ENCODE assay signal across 13 mouse cellular contexts in genomic region chr5:124062037-124062824, GRCm38 (mm10). TPM values are rescaled to one million over a fixed set of nuclear protein-coding genes. Genes with fewer than 3 reads are reported as not detected.
DNase-seq lines count a peak whose midpoint lies in the region; ATAC-seq and TF ChIP-seq lines count a peak whose summit lies in the region.
"Had no signal": no experiment of that assay in that cellular context is flagged by ENCODE, and none has a peak within 500 bp of the region (broad histone marks: within the 10 kb centered on the region; RNA-seq: fewer than 3 reads in every experiment).

No protein-coding gene starts in this region.

- H3K4me1 ChIP-seq in heart, postnatal 0 days (ENCODE audit: control insufficient read depth, insufficient read depth), result 0 out of 2 replicates have a peak, but pooled peaks cover 4% of the 10 kb centered on the region
- no peaks in the 10 kb centered on the region for H3K4me1 ChIP-seq in lung, postnatal 0 days (ENCODE audit: insufficient read depth, low read depth, low read length)
- H3K4me1 ChIP-seq in forebrain, embryonic 16.5 days (replicated peaks; ENCODE audit: control insufficient read depth, insufficient read depth, low read length), result peaks cover 8% of the 10 kb centered on the region
- H3K4me1 ChIP-seq: limb, embryonic 12.5 days had no signal

- DNase-seq in cerebellum, postnatal 14 days, result peak; percentile 36 to 52
- no peak for DNase-seq in cerebellum, postnatal 36 days
- no peak for DNase-seq in heart, postnatal 0 days (ENCODE audit: low spot score)
- no peak for DNase-seq in heart, adult 9 months (ENCODE audit: low spot score in 2 of 2)
- DNase-seq in lung, postnatal 0 days (ENCODE audit: low spot score), result no peak
- no peak for DNase-seq in lung, adult 18-20 months
- DNase-seq in kidney, postnatal 25 days, result no peak
- DNase-seq: lung, embryonic 14.5 days; thymus, postnatal 36 days had no signal

- no peak overlapping the region for H3K4me3 ChIP-seq in heart, postnatal 0 days (ENCODE audit: low read depth, low read length)
- no peak overlapping the region for H3K4me3 ChIP-seq in lung, postnatal 0 days (ENCODE audit: low read depth, low read length)
- no peak overlapping the region for H3K4me3 ChIP-seq in forebrain, embryonic 16.5 days (replicated peaks; ENCODE audit: low read length)
- H3K4me3 ChIP-seq: hindbrain, embryonic 15.5 days; kidney, embryonic 15.5 days; limb, embryonic 12.5 days had no signal

- peak; percentile 2; the same call in 1 of the 2 replicates for TF ChIP-seq CTCF in heart, postnatal 0 days (IDR thresholded peaks at IDR 0.05; ENCODE audit: low read depth)
- peak; percentile 8; the same call in 1 of the 2 replicates for TF ChIP-seq CTCF in lung, postnatal 0 days (IDR thresholded peaks at IDR 0.05)

- H3K9ac ChIP-seq in heart, postnatal 0 days (replicated peaks; ENCODE audit: low read depth, low read length), result no peak overlapping the region
- H3K9ac ChIP-seq in lung, postnatal 0 days (replicated peaks; ENCODE audit: low read depth), result no peak overlapping the region
- H3K9ac ChIP-seq in forebrain, embryonic 16.5 days (replicated peaks; ENCODE audit: low read depth, low read length), result no peak overlapping the region
- H3K9ac ChIP-seq: hindbrain, embryonic 15.5 days; kidney, embryonic 15.5 days; limb, embryonic 12.5 days; lung, embryonic 14.5 days had no signal

- H3K27me3 ChIP-seq in heart, postnatal 0 days (ENCODE audit: control insufficient read depth, insufficient read depth, low read length), result no peaks in the 10 kb centered on the region
- no peaks in the 10 kb centered on the region for H3K27me3 ChIP-seq in lung, postnatal 0 days (replicated peaks; ENCODE audit: insufficient read depth, low read length)
- H3K27me3 ChIP-seq in forebrain, embryonic 16.5 days (replicated peaks; ENCODE audit: control insufficient read depth, insufficient read depth, low read length), result no peaks in the 10 kb centered on the region
- H3K27me3 ChIP-seq: hindbrain, embryonic 15.5 days; kidney, embryonic 15.5 days; limb, embryonic 12.5 days had no signal

- H3K4me2 ChIP-seq in heart, postnatal 0 days (ENCODE audit: low read depth, low read length), result no peak overlapping the region
- no peak overlapping the region for H3K4me2 ChIP-seq in lung, postnatal 0 days (replicated peaks; ENCODE audit: low read depth, low read length)
- H3K4me2 ChIP-seq in forebrain, embryonic 16.5 days (ENCODE audit: low read length), result no peak overlapping the region
- H3K4me2 ChIP-seq: hindbrain, embryonic 15.5 days; kidney, embryonic 15.5 days; limb, embryonic 12.5 days; lung, embryonic 14.5 days had no signal

- H3K9me3 ChIP-seq in heart, postnatal 0 days (replicated peaks; ENCODE audit: control insufficient read depth, low read length), result no peaks in the 10 kb centered on the region
- no peaks in the 10 kb centered on the region for H3K9me3 ChIP-seq in lung, postnatal 0 days (ENCODE audit: low read length)
- no peaks in the 10 kb centered on the region for H3K9me3 ChIP-seq in forebrain, embryonic 16.5 days (ENCODE audit: control insufficient read depth, low read length)
- H3K9me3 ChIP-seq: hindbrain, embryonic 15.5 days; kidney, embryonic 15.5 days; limb, embryonic 12.5 days had no signal

- ATAC-seq in heart, postnatal 0 days (ENCODE audit: insufficient read depth, low read depth), result peak; percentile 27; the same call in 1 of the 2 replicates
- ATAC-seq in lung, postnatal 0 days, result no peak
- ATAC-seq in forebrain, embryonic 16.5 days, result no peak

- TF ChIP-seq EP300 in heart, postnatal 0 days (IDR thresholded peaks at IDR 0.05; ENCODE audit: low read depth), result no peak
- TF ChIP-seq EP300 in lung, postnatal 0 days (IDR thresholded peaks at IDR 0.05), result no peak

- no peak overlapping the region for H3K27ac ChIP-seq in heart, postnatal 0 days (ENCODE audit: low read depth)
- no peak overlapping the region for H3K27ac ChIP-seq in lung, postnatal 0 days (ENCODE audit: low read length)
- H3K27ac ChIP-seq in forebrain, embryonic 16.5 days (ENCODE audit: low read length), result peak overlapping the region; percentile 53; the same call in 1 of the 2 replicates
- H3K27ac ChIP-seq: hindbrain, embryonic 15.5 days; kidney, embryonic 15.5 days; limb, embryonic 12.5 days had no signal

- WGBS in heart, postnatal 0 days, result 72% methylated on average over 12 of the region's 12 CpGs
- 65% methylated on average over 12 of the region's 12 CpGs for WGBS in lung, postnatal 0 days
- WGBS in forebrain, embryonic 16.5 days, result 66% methylated on average over 12 of the region's 12 CpGs

- H3K36me3 ChIP-seq in heart, postnatal 0 days (replicated peaks; ENCODE audit: control insufficient read depth, insufficient read depth, low read length), result no peaks in the 10 kb centered on the region
- H3K36me3 ChIP-seq in lung, postnatal 0 days (ENCODE audit: insufficient read depth, low read length), result no peaks in the 10 kb centered on the region
- no peaks in the 10 kb centered on the region for H3K36me3 ChIP-seq in forebrain, embryonic 16.5 days (ENCODE audit: control insufficient read depth, insufficient read depth)
- H3K36me3 ChIP-seq: hindbrain, embryonic 15.5 days; kidney, embryonic 15.5 days; limb, embryonic 12.5 days had no signal

RNA-seq across cellular contexts. Expression of gene Vps37b, which starts 30.2 kb away (rescaled TPM):
- total RNA-seq in heart, postnatal 0 days (2014; rRNA removed; ENCODE audit: low replicate concordance), result 51.4 and 59.6 TPM in 2 replicates
- polyA plus RNA-seq in heart, postnatal 0 days (2015; fragmentation: Nextera tagmentation; extraction: Ambion mirVana), result 44.5 and 55.7 TPM in 2 replicates
- polyA plus RNA-seq in lung, postnatal 0 days (2015; fragmentation: Nextera tagmentation; extraction: Ambion mirVana), result 28.5 and 31.0 TPM in 2 replicates
- 104 and 112 TPM in 2 replicates for polyA plus RNA-seq in forebrain, embryonic 16.5 days (2015; fragmentation: Nextera tagmentation; extraction: Ambion mirVana)

RNA-seq across cellular contexts. Expression of gene Abcb9, which starts 33.4 kb away (rescaled TPM):
- 1.8 and 5.4 TPM in 2 replicates for total RNA-seq in heart, postnatal 0 days (2014; rRNA removed; ENCODE audit: low replicate concordance)
- 2.3 and 3.0 TPM in 2 replicates for polyA plus RNA-seq in heart, postnatal 0 days (2015; fragmentation: Nextera tagmentation; extraction: Ambion mirVana)
- 2.6 and 3.1 TPM in 2 replicates for polyA plus RNA-seq in lung, postnatal 0 days (2015; fragmentation: Nextera tagmentation; extraction: Ambion mirVana)
- polyA plus RNA-seq in forebrain, embryonic 16.5 days (2015; fragmentation: Nextera tagmentation; extraction: Ambion mirVana), result 11.3 and 13.4 TPM in 2 replicates

RNA-seq across cellular contexts. Expression of gene Ogfod2, which starts 49.9 kb away (rescaled TPM):
- total RNA-seq in heart, postnatal 0 days (2014; rRNA removed; ENCODE audit: low replicate concordance), result 37.6 and 55.1 TPM in 2 replicates
- 19.0 and 19.3 TPM in 2 replicates for polyA plus RNA-seq in heart, postnatal 0 days (2015; fragmentation: Nextera tagmentation; extraction: Ambion mirVana)
- polyA plus RNA-seq in lung, postnatal 0 days (2015; fragmentation: Nextera tagmentation; extraction: Ambion mirVana), result 27.4 and 29.4 TPM in 2 replicates
- 37.4 and 38.6 TPM in 2 replicates for polyA plus RNA-seq in forebrain, embryonic 16.5 days (2015; fragmentation: Nextera tagmentation; extraction: Ambion mirVana)

RNA-seq across cellular contexts. Expression of gene Arl6ip4, which starts 53.7 kb away (rescaled TPM):
- total RNA-seq in heart, postnatal 0 days (2014; rRNA removed; ENCODE audit: low replicate concordance), result 12.2 and 18.0 TPM in 2 replicates
- 70.7 and 76.9 TPM in 2 replicates for polyA plus RNA-seq in heart, postnatal 0 days (2015; fragmentation: Nextera tagmentation; extraction: Ambion mirVana)
- polyA plus RNA-seq in lung, postnatal 0 days (2015; fragmentation: Nextera tagmentation; extraction: Ambion mirVana), result 92.2 and 99.7 TPM in 2 replicates
- 66.1 and 71.0 TPM in 2 replicates for polyA plus RNA-seq in forebrain, embryonic 16.5 days (2015; fragmentation: Nextera tagmentation; extraction: Ambion mirVana)

Comparison
In these comparisons a context has a peak if more than half of its experiments do, and no peak if none do; other contexts are left out.
1. DNase-seq: peak in cerebellum, postnatal 14 days (2 of 2); none in cerebellum, postnatal 36 days (0 of 2), heart, postnatal 0 days (single experiment), heart, adult 9 months (0 of 2), lung, postnatal 0 days (single experiment), lung, adult 18-20 months (0 of 2) and kidney, postnatal 25 days (0 of 2).